Comparison of ENCODE assay signal across 11 mouse cellular contexts in genomic region chr17:5443751-5444150, GRCm38 (mm10). TPM values are rescaled to one million over a fixed set of nuclear protein-coding genes. Genes with fewer than 3 reads are reported as not detected.
A peak's percentile ranks its signal among the peaks of the same experiment; 100 is the strongest.
DNase-seq lines count a peak whose midpoint lies in the region; ATAC-seq and TF ChIP-seq lines count a peak whose summit lies in the region.
"Had no signal": no experiment of that assay in that cellular context is flagged by ENCODE, and none has a peak within 500 bp of the region (broad histone marks: within the 10 kb centered on the region; RNA-seq: fewer than 3 reads in every experiment).

No protein-coding gene starts in this region.

- DNase-seq in ovary, adult 18-20 months (ENCODE audit: low spot score), result peak; percentile 32
- DNase-seq in ovary, postnatal 10 days (ENCODE audit: low spot score), result no peak
- peak; percentile 55 for DNase-seq in kidney, postnatal 0 days (ENCODE audit: low spot score)
- peak; percentile 67 for DNase-seq in lung, embryonic 14.5 days
- DNase-seq in testis, postnatal 10 days (ENCODE audit: low spot score), result peak; percentile 79
- DNase-seq in midbrain, postnatal 0 days (ENCODE audit: low spot score), result no peak
- DNase-seq: left cerebral cortex, postnatal 4 days had no signal

- no peak for ATAC-seq in kidney, postnatal 0 days (replicated peaks; ENCODE audit: low FRiP score, low read depth)
- no peak for ATAC-seq in lung, embryonic 14.5 days (ENCODE audit: insufficient read depth)
- no peak for ATAC-seq in intestine, embryonic 15.5 days
- no peak for ATAC-seq in midbrain, postnatal 0 days (ENCODE audit: low FRiP score)
- ATAC-seq: Patski had no signal

- H3K4me1 ChIP-seq in kidney, postnatal 0 days (replicated peaks; ENCODE audit: insufficient read depth, low read length), result no peaks in the 10 kb centered on the region
- H3K4me1 ChIP-seq in lung, embryonic 14.5 days (ENCODE audit: insufficient read depth), result no peaks in the 10 kb centered on the region
- peaks cover 4% of the 10 kb centered on the region for H3K4me1 ChIP-seq in intestine, embryonic 15.5 days (replicated peaks)
- H3K4me1 ChIP-seq in midbrain, postnatal 0 days (ENCODE audit: insufficient read depth, low read length), result no peaks in the 10 kb centered on the region

- no peak overlapping the region for H3K27ac ChIP-seq in kidney, postnatal 0 days
- H3K27ac ChIP-seq in lung, embryonic 14.5 days (ENCODE audit: low read depth), result no peak overlapping the region
- H3K27ac ChIP-seq in intestine, embryonic 15.5 days, result no peak overlapping the region
- no peak overlapping the region for H3K27ac ChIP-seq in midbrain, postnatal 0 days (ENCODE audit: low read depth, low read length)
- H3K27ac ChIP-seq: liver, embryonic 15.5 days had no signal

- WGBS in kidney, postnatal 0 days, result 38% methylated on average over 5 of the region's 5 CpGs
- 24% methylated on average over 5 of the region's 5 CpGs for WGBS in lung, embryonic 14.5 days
- 34% methylated on average over 5 of the region's 5 CpGs for WGBS in intestine, embryonic 15.5 days
- WGBS in midbrain, postnatal 0 days, result 57% methylated on average over 5 of the region's 5 CpGs

- no peak overlapping the region for H3K9ac ChIP-seq in kidney, postnatal 0 days (ENCODE audit: low read depth, low read length)
- H3K9ac ChIP-seq in lung, embryonic 14.5 days, result no peak overlapping the region
- H3K9ac ChIP-seq in intestine, embryonic 15.5 days, result no peak overlapping the region
- H3K9ac ChIP-seq in midbrain, postnatal 0 days (replicated peaks; ENCODE audit: low read length, poor library complexity, severe bottlenecking), result no peak overlapping the region
- H3K9ac ChIP-seq: liver, embryonic 15.5 days had no signal

- no peaks in the 10 kb centered on the region for H3K36me3 ChIP-seq in kidney, postnatal 0 days (ENCODE audit: insufficient read depth, low read length)
- no peaks in the 10 kb centered on the region for H3K36me3 ChIP-seq in lung, embryonic 14.5 days (ENCODE audit: insufficient read depth)
- H3K36me3 ChIP-seq in intestine, embryonic 15.5 days, result no peaks in the 10 kb centered on the region
- no peaks in the 10 kb centered on the region for H3K36me3 ChIP-seq in midbrain, postnatal 0 days (ENCODE audit: insufficient read depth, low read length)
- H3K36me3 ChIP-seq: liver, embryonic 15.5 days had no signal

- H3K4me3 ChIP-seq in kidney, postnatal 0 days (replicated peaks; ENCODE audit: low read depth, low read length), result no peak overlapping the region
- H3K4me3 ChIP-seq in lung, embryonic 14.5 days (ENCODE audit: low read depth, low read length), result no peak overlapping the region
- no peak overlapping the region for H3K4me3 ChIP-seq in intestine, embryonic 15.5 days (replicated peaks)
- no peak overlapping the region for H3K4me3 ChIP-seq in midbrain, postnatal 0 days (ENCODE audit: low read depth, low read length)
- H3K4me3 ChIP-seq: liver, embryonic 15.5 days had no signal

- no peaks in the 10 kb centered on the region for H3K9me3 ChIP-seq in kidney, postnatal 0 days (replicated peaks; ENCODE audit: low read length)
- H3K9me3 ChIP-seq in lung, embryonic 14.5 days (ENCODE audit: low read depth, low read length), result no peaks in the 10 kb centered on the region
- H3K9me3 ChIP-seq in intestine, embryonic 15.5 days, result no peaks in the 10 kb centered on the region
- H3K9me3 ChIP-seq in midbrain, postnatal 0 days (ENCODE audit: low read length), result no peaks in the 10 kb centered on the region
- H3K9me3 ChIP-seq: liver, embryonic 15.5 days had no signal

- TF ChIP-seq CTCF in kidney, postnatal 0 days (IDR thresholded peaks at IDR 0.05; ENCODE audit: low read depth), result no peak
- no peak for TF ChIP-seq CTCF in lung, embryonic 14.5 days (IDR thresholded peaks at IDR 0.05; ENCODE audit: low read depth)
- TF ChIP-seq CTCF in midbrain, postnatal 0 days (IDR thresholded peaks at IDR 0.05), result no peak

- no peak overlapping the region for H3K4me2 ChIP-seq in kidney, postnatal 0 days (ENCODE audit: low read length)
- no peak overlapping the region for H3K4me2 ChIP-seq in lung, embryonic 14.5 days
- no peak overlapping the region for H3K4me2 ChIP-seq in intestine, embryonic 15.5 days (replicated peaks)
- no peak overlapping the region for H3K4me2 ChIP-seq in midbrain, postnatal 0 days (ENCODE audit: low read depth, low read length, poor library complexity, severe bottlenecking)
- H3K4me2 ChIP-seq: liver, embryonic 15.5 days; midbrain, embryonic 11.5 days had no signal

- H3K27me3 ChIP-seq in kidney, postnatal 0 days (ENCODE audit: insufficient read depth, low read length), result no peaks in the 10 kb centered on the region
- no peaks in the 10 kb centered on the region for H3K27me3 ChIP-seq in lung, embryonic 14.5 days (ENCODE audit: insufficient read depth, low read length)
- no peaks in the 10 kb centered on the region for H3K27me3 ChIP-seq in intestine, embryonic 15.5 days (replicated peaks)
- H3K27me3 ChIP-seq in midbrain, postnatal 0 days (ENCODE audit: insufficient read depth, low read length), result no peaks in the 10 kb centered on the region
- H3K27me3 ChIP-seq: Patski had no signal

RNA-seq across cellular contexts. Expression of gene Tmem242, which starts 3.7 kb away (rescaled TPM):
- polyA plus RNA-seq in kidney, postnatal 0 days (2015; fragmentation: Nextera tagmentation; extraction: Ambion mirVana), result 130 and 139 TPM in 2 replicates
- polyA plus RNA-seq in lung, embryonic 14.5 days (2014; fragmentation: Nextera tagmentation; extraction: Ambion mirVana), result 127 and 130 TPM in 2 replicates
- 114 and 124 TPM in 2 replicates for polyA plus RNA-seq in intestine, embryonic 15.5 days (2015; fragmentation: Nextera tagmentation; extraction: Ambion mirVana)
- total RNA-seq in midbrain, postnatal 0 days (2014; rRNA removed), result 61.4 and 75.8 TPM in 2 replicates
- 123 and 129 TPM in 2 replicates for polyA plus RNA-seq in midbrain, postnatal 0 days (2015; fragmentation: Nextera tagmentation; extraction: Ambion mirVana)

RNA-seq across cellular contexts. Expression of gene Ldhal6b, which starts 25.2 kb away (rescaled TPM):
- not detected in 2 replicates for polyA plus RNA-seq in kidney, postnatal 0 days (2015; fragmentation: Nextera tagmentation; extraction: Ambion mirVana)
- not detected in 2 replicates for polyA plus RNA-seq in lung, embryonic 14.5 days (2014; fragmentation: Nextera tagmentation; extraction: Ambion mirVana)
- polyA plus RNA-seq in intestine, embryonic 15.5 days (2015; fragmentation: Nextera tagmentation; extraction: Ambion mirVana), result not detected in 2 replicates
- total RNA-seq in midbrain, postnatal 0 days (2014; rRNA removed), result 0.19 and 0.55 TPM in 2 replicates
- polyA plus RNA-seq in midbrain, postnatal 0 days (2015; fragmentation: Nextera tagmentation; extraction: Ambion mirVana), result 0.10 and 0.15 TPM in 2 replicates
- polyA plus RNA-seq: liver, embryonic 15.5 days; midbrain, embryonic 11.5 days had no signal

RNA-seq across cellular contexts. Expression of gene Zdhhc14, which starts 48.6 kb away (rescaled TPM):
- polyA plus RNA-seq in kidney, postnatal 0 days (2015; fragmentation: Nextera tagmentation; extraction: Ambion mirVana), result 4.9 and 5.3 TPM in 2 replicates
- polyA plus RNA-seq in lung, embryonic 14.5 days (2014; fragmentation: Nextera tagmentation; extraction: Ambion mirVana), result 0.92 and 1.6 TPM in 2 replicates
- 2.3 and 2.5 TPM in 2 replicates for polyA plus RNA-seq in intestine, embryonic 15.5 days (2015; fragmentation: Nextera tagmentation; extraction: Ambion mirVana)
- total RNA-seq in midbrain, postnatal 0 days (2014; rRNA removed), result 18.3 and 19.5 TPM in 2 replicates
- 8.5 and 9.6 TPM in 2 replicates for polyA plus RNA-seq in midbrain, postnatal 0 days (2015; fragmentation: Nextera tagmentation; extraction: Ambion mirVana)

Comparison
In these comparisons a context has a peak if more than half of its experiments do, and no peak if none do; other contexts are left out.
1. DNase-seq: peak in ovary, adult 18-20 months (single experiment), kidney, postnatal 0 days (single experiment), lung, embryonic 14.5 days (single experiment) and testis, postnatal 10 days (single experiment); none in ovary, postnatal 10 days (single experiment) and midbrain, postnatal 0 days (single experiment).